Mouse (Mus musculus): Measurements from ENCODE around the gene Nln.

The Nln gene

DNA sequence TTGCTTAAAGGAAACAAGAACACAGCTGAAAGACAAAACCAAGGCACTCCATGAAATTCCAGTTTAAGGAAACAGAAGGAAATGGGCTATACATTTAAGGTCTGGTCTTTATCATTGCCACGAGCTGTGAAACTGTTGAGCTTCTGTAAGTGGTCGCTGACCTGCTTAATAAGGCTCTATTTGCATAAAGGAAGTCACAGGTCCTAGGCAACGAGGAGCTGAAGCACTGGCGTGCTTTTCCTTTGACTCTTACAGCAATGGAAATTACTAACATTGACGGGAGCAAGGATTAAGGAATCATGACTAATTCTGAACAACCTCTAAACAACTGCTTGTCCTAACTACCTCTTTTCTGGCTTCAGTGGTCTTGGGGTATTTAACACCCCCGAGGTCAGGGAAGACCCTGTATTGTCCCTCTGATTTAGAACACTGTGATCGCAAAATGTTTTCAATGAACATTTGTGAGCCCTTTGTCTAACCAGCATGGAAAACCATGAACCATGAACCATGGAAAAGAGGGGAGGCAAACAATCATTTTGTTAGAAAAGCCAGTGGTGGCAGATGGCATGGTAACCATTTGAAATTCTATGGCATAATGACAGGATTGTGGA lies 90.8 kb downstream of the Nln start:
- in situ Hi-C loops (cut with MboI; ENCODE audit: low sequenced_read_pairs), result no loop called here

DNA sequence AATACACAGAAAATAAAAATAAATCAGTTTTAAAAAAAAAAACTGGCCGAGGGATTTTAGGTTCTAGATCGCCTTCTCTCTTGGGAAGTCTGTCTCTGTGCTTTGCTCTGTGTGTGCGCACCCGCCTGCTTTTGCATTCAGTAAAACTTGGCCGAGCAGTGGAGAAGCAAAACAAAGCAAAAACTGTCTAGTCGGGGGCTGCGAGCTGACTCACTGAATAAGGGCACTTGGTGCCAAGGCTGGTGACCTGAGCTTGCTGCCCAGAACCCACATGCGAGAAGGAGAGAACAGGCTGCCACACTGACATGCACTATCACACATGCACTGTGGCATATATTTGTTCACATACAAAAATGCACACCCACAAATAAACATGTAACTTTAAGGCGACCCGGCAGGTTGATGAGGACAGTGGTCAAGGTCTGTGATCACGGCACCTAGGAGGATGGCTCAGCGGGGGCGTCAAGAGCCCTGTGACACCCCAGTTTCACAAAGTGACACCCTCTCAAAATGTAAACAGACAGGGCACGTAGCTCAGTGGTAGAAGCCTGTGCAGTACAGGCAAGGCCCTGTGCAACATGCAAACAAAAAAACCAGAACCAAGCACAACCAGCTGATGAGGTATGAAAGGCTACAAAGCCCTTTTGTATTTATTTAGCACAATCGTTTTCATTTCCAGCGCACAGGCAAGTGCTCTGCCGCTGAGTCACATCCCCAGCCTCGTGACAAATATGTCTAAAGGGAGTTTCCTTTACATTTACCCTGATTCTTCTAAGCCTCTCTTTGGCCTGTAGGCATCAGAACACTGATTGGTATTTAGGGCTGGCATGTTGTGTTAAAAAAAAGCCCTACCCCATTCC lies 93.9 kb downstream of the Nln start:
- in situ Hi-C loops (cut with MboI; ENCODE audit: low sequenced_read_pairs), result no loop called here

DNA sequence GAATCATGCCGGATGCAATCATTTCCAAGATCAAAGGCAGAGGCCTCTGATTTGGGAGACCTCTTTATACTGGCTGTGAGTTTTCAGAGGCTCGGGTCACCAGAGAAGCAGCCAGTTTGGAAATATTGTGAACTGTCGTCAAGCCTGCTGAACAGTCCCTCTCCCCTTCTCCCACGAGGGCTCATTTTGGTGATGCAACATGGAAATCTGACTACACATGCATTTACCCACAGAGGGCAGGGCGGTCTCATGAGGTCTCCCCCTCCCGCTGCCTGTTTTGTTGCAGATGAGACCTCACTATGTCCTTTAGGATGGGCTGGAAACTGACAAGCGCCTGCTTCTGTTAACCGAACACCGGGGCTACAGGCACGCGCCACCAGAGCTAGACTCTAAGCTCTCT lies 95.4 kb downstream of the Nln start:
- in situ Hi-C loops (cut with MboI; ENCODE audit: low sequenced_read_pairs), result no loop called here

DNA sequence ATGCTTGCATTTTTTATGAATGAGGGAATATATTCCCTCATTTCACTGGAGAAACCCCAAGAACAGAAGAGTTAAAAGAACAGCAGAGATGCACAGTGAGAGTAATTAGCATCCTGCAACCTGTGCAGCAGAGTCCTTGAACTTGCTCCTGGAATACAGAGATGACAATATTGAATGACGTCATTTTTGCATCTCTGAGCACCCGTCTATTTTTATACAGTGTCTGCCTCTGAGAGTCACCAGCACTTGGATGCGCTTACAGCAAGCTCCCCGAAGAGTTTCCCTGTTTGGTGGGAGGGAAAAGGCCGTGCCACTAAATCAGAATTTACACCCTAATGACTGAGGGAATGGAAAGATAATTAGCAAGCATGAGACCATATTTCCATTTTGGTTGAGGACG lies 96.0 kb downstream of the Nln start:
- in situ Hi-C loops (cut with MboI; ENCODE audit: low sequenced_read_pairs), result no loop called here

DNA sequence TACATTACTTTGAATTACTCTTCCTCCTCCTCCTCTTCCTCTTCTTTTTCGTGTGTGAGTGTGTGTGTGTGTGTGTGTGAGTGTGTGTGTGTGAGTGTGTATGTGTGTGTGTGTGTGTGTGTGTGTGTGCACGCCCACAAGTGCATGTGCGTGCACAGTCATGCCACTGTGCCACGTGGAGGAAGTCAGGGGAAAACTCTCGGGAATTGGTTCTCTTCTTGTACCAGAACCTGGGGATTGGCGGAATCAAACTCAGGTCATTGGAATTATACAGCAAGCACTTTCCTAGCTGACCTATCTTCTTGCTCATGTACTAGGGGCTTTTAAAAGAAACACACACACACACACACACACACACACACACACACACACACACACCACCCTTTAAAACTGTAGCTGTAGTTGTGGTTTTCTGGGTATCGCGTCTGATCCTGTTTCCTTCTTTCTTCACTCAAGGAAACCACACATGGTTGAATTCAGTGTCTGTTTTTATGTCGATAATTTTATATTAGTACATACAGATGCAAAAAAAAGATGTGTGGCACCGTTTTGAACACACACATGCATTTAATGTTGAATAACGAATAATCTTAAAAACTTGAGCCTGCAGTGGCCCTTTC lies 97.1 kb downstream of the Nln start:
- in situ Hi-C loops (cut with MboI; ENCODE audit: low sequenced_read_pairs), result no loop called here

DNA sequence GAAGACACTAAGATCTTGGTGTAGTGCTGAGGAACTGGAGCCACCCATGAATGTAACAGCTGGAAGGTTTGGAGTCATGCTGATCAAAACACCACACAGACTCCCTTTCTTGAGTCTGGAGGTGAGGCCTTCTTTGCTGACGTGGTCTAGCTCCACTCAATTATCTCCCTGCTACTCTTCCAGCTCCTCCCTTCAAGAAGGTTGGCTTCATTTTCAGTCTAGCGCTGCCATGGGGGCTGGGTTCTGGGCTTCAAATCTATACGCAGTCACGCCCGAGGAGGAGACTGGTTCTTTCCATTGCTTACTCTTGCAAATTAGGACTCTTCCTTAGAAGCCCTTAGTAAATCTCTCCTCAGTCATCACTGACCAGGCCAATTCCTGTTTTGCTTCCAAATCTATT lies 98.1 kb downstream of the Nln start:
- in situ Hi-C loops (cut with MboI; ENCODE audit: low sequenced_read_pairs), result no loop called here

DNA sequence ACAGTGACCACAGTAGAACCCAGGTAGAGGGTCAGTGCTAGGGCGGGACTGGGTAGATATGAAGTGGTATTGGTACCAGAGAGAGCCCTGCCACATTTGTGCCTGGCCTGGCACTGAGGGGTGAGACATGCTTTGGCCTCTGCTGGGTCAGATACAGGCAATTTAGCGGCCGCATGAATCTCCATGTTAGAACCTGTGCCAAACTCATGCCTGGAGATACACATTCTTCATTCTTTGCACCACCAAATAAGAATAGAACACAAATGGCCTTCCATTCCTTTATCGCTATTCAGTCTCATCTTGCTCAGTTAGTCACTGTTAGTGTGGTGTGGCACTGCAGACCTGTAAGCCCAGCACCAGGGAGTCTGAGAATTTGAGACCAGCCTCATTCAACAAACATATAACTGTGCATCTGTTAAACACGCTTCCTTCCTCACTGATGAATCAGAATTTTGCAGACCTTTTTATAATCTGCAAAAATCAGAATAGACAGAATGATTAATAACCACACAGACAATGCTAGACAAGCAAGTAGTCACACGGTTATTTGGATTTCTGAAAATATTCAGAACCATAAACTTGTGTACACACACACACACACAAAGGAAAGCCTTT lies 104.1 kb downstream of the Nln start:
- in situ Hi-C loops (cut with MboI; ENCODE audit: low sequenced_read_pairs), result no loop called here

DNA sequence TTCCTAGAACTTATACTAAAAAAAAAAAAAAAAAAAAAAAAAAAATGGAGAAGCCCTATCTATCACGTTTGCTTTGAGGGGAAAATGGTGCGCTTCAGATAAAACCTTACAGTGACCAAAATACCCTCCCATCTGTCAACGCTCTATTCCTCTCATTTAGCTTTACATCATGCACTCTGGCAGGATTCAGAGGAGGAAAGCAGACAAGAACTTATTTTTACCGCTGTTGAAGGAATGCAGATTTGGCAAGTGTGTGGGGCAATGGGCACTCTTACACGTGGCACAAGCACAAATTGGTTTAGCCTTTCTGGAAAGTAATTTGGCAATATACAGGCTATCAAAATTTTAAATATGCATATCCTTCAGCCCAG lies 115.3 kb downstream of the Nln start:
- in situ Hi-C loops (cut with MboI; ENCODE audit: low sequenced_read_pairs), result no loop called here

DNA sequence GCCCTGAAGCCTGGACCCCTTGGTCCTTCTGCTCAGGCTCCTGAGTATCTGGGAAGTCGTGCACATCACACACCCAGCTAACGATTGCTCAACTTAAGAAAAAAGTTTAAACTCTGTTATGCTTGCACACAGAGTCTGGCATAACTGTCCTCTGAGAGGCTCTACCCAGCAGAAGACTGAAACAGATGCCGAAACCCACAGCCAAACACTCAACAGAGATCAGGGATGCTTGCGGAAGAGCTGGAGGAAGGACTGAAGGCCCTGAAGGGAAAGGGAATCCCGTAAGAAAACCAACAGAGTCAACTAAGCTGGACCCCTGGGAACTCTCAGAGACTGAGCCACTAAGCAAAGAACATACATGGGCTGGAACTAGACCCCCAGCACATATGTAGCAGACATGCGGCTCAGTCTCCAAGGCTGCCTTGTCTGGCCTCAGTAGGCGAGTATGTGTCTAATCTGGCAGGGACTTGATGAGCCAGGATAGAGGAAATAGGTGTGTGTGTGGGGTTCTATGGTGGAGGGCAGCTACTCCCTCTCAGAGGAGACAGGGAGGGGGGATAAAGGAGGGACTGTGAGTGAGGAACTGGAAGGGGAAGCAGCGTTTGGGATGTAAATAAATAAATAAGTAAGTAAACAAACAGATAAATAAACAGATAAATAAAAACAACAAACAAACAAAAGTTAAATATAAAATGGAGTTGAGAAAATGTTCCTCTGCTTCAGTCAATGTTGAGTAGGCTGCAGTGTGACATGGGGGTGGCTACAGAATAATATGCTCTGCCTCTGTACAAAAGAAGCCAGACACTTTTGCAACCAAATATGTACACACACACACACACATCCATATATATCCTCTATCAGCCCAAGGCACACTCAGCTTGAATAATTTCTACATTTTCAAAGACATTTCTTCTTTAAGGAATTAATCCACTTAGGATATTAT lies 116.0 kb downstream of the Nln start:
- in situ Hi-C loops (cut with MboI; ENCODE audit: low sequenced_read_pairs), result no loop called here

DNA sequence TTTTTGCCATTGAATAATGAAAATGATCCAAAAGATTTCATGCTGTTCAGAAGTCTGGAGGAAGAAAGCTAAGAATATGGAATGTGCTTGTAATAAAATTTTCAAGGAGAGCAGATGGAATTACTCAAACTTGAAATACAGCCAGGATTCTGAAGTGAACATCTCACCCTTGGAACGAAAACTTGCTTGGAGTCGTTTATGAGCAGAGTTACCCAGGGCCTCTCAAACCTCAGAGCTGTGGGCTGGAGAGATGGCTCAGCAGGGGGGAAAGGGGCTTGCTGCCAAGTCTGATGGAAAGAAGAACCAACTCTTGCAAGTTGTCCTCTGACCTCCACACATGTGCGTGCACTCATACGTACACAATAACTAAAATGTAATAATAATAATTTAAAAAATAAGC lies 122.8 kb downstream of the Nln start:
- in situ Hi-C loops (cut with MboI; ENCODE audit: low sequenced_read_pairs), result no loop called here

DNA sequence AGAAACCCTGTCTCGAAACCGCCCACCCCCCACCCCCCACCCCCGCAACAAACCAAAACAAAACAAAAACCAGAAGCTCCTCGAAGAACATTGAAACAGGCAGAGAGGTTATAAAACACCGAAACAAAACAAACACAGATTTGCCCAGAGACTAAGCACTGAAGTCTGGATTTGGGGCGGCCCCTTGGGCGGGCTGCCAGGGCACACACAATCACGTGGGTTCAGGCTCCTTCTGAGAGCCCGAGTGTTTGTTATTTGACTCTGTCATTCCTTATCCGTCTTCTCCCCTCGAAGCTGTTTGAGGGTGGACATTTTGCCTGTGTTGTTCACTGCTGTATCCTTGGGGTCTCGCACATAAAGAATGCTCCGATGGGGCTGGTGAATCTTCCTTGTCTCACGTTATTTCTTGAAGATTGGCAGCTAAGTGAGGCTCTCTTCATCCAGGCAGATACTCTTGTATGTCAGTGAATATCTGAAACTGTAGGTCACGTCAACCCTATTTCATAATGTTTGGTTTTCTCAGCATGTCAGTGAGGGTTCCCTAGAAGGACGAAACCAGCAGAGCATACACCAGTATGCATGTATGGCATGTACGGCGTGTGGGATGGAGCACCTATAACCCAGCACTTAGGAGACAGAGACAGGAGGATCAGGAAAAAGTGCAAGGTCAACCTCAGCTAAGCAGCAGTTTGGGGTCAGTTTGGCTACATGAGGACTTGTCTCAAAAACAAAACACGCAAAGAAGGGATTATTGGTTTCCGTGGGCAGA lies 123.7 kb downstream of the Nln start:
- in situ Hi-C loops (cut with MboI; ENCODE audit: low sequenced_read_pairs), result no loop called here

DNA sequence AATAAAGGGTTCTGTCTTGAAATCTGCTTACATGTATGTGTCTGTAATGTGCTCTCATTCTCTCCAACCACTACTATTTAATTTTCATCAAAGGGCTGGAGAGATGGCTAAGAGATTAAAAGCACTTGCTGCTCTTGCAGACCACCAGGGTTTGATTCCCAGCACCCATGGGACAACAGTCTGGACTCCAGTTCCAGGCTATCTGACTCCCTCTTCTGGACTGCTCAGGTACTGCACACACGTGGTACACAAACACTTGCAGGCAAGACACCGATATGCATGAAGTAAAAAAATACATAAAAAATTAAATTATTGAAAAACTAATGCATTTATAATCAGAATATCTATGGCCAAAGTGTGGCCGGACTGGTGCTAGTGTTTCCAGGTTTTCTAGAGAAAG lies 127.0 kb downstream of the Nln start:
- in situ Hi-C loops (cut with MboI; ENCODE audit: low sequenced_read_pairs), result no loop called here

DNA sequence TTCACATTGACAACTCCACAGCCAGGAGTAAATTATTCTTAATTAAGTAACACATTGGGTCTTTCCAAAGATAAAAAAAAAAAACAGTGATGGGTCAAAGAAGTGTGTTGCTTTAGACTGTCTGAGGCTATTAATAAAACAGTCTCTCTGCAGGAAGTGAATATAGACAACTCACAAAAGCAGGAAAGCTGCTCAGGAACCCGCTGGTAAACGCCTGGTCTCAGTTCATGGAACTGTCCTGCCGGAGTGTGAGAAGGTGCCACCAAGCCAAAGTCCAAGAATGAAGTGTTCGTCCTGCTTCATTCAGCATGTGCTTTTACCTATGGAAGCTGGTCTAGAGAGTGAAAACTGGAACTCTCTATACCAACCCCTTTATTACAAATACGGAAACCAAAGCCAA lies 129.0 kb downstream of the Nln start:
- in situ Hi-C loops (cut with MboI; ENCODE audit: low sequenced_read_pairs), result no loop called here

DNA sequence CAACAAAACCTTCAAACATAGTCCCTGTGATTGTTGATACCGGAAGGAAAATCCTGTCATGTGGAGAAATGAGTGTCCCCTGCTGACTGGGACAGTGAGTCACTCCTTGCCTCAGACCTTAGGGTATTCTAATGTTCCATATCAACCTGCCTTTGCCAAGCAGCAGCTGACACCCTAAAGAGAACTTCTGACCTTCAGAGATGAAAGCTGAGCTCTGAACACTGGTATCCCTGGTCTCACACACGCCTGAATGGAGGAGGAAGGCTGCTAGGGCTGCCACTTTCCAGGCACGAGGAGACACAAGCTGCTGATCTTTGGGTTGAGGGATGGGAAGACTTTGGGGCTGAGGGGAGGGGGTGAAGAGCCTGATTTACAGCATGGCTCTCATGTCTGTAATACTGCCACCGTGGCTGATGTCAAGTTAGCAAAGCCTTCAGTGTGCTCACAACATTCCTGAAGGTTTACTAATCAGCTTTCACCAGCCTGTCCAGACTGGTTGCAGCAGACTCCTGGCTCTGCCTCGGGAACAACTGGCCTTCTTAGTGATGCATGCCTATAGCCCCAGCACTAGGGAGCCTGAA lies 131.0 kb downstream of the Nln start:
- in situ Hi-C loops (cut with MboI; ENCODE audit: low sequenced_read_pairs), result no loop called here

DNA sequence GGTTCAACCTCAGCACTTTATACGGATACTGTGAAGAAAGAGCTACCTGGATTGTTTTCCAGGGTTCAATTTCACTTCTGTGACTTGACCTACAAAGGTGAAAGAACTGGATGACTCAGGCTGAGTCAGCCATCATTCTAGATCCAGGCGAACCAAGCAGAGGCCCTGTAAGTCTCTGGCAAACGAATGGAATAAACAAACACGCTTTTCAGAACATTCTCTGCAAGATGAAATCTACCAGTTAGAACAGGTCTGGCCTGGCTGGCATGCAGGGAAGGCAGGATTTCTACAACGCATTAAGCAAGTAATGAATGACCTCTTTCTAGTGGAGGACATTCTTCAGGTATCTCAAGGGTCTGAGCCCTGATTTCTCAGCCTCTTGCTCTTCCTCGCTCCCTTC lies 131.6 kb downstream of the Nln start:
- in situ Hi-C loops (cut with MboI; ENCODE audit: low sequenced_read_pairs), result no loop called here

DNA sequence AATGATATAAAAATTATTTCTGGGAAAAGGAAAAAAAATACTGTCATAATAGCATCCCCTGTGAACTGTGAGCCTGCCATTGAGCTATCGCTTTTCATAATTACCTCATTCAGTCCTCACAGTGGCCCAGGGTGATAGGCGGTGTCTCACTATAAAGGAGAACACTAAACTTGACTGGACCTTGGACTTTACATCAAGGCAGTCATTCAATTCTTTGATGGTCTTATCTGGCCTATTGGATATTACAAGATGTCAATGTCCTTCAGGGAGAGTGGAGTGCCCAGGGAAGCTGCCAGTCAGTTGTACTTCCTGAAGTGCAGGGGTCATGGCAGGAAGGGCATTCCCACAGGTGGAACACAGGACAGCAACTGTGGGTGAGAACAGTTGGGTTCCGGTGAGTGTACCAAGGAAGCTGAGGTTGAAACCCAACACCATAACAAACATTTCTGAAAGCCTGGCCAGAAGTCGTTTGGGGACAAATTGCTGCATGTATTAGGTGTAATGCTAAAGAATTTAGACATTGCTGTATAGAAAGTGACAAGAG lies 133.2 kb downstream of the Nln start:
- in situ Hi-C loops (cut with MboI; ENCODE audit: low sequenced_read_pairs), result no loop called here

DNA sequence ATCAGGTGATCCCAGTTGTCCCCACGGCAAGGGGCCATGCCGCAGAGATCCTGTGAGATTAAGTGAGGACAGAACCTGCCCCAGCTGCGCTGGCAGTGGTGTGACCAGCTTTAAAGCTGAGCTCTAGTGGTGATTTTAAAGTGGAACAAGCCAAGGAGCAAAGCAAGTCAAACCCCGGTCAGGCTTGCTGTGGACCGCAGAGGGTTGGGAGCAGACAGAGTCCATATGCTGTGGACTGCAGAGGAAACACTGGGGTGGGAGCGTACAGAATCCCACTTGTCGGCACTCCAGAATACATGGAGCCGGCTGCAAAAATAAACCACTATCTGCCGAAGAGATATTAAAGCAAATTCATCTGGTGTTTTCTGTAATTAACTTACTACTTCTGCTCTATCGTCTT lies 134.3 kb downstream of the Nln start:
- in situ Hi-C loops (cut with MboI; ENCODE audit: low sequenced_read_pairs), result no loop called here

DNA sequence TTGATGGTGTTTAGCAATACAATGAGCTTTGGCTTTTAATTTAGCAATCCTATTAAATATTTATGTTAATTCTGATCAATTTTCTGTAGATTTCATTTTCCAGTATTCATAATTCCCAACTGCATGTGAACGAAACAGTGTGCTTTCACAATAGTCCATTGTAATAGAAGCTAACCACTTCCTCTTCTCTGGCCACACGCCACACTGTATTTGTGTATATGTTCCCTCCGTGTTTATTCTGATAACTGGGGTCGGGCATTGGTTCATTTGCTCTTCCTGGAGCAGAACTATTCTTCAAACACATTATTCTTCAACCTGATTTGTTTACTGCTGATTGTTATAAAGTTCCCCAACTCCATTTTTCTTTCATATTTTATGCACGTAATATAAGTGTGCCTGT lies 135.4 kb downstream of the Nln start:
- in situ Hi-C loops (cut with MboI; ENCODE audit: low sequenced_read_pairs), result no loop called here

Data from CH12F3 (cell line).